Mouse (Mus musculus): ENCODE measurements around the gene Lrrc25.

Lrrc25 gene

DNA sequence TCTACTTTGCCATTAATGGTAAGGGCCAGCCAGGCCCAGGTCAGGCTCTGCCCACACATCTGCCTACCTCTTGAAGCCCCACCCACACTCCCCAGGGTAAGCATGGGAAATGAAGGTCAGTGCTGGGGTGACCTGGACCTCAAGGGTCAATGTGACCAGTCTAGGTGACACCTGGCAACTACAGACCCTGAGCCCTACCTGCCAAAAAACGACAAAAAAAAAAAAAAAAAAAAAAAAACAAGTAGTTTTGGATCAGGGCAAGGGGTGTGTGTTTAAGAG, 32.1 kb downstream of the Lrrc25 start:
- no peak for DNase-seq (ENCODE audit: low spot score)

DNA sequence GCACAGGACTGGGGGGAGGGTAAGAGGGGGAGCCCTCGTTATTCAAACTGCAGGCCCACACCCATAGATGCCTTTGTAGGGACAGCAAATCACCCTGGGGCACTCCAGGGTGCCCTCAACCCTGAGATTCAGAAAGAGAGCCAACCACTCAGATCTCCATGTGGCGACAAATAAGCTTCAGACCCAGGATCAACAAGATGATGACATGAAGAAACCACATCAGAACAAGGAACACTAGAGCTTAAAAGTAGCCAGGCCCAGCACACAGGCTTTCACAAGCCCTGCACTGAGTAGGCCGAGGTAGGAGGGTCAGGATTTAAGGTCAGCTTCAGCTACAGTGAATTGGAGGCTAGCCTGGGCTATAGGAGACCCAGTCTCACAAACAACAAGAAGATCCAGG, 33.0 kb downstream of the Lrrc25 start:
- no peak for DNase-seq (ENCODE audit: low spot score)

DNA sequence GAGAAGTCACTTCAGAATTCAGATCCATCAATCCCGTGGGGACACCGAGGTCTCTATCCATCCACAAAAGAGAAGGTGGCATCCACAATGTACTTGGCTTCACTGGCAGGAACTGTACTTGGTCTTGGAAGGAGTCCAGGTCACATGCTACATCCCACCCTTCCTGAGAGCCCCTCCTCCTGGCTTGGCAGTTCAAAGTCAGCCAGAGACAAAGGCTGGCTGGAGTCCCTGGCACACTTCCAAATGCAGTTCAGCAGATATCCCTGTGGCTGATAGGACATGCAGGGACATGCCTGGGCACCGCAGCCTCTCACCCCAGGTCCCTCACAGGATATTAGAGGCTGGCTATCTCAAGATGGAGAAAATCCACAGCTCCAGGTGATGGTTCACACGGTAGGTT, 33.4 kb downstream of the Lrrc25 start:
- DNase-seq (ENCODE audit: low spot score) = no peak

DNA sequence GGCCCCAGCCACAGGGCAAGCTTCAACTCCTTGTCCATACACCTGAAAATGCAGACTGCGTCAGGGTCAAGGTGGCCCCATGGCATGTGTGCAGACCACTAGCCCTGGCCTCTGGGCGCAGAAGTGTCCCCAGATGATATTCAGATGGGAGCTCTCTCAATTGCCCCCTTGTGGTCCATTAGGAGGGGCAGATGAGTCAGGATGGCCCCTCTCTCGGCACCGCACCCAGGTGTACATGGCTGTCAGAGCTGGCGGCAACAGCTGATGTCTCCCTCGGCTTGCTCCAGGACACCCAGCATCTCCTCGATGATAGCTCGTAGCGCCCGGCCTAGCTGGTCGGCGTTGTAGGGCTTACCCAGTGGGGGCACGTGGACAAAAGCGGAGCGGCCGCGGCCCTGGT, 34.4 kb downstream of the Lrrc25 start:
- DNase-seq (ENCODE audit: low spot score) = no peak

DNA sequence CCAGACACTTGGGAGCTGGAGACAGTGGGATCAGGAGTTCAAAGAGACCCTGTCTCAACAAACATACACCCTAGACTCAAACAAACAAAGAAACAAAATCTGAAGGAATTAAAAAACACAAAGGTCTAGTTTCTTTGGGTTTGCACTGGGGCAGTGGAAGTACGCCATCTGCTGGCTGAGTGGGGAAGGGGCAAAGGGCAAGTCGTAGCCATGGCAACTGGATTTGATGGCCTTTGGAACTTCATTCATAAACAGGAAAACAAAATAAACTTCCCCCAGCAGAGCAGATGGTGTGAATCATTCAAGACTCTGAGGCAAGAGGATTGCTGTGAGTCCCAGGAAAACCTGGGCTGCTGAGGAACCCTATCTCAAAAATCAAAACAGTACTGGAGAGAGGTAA, 37.3 kb downstream of the Lrrc25 start:
- DNase-seq (ENCODE audit: low spot score) = no peak

DNA sequence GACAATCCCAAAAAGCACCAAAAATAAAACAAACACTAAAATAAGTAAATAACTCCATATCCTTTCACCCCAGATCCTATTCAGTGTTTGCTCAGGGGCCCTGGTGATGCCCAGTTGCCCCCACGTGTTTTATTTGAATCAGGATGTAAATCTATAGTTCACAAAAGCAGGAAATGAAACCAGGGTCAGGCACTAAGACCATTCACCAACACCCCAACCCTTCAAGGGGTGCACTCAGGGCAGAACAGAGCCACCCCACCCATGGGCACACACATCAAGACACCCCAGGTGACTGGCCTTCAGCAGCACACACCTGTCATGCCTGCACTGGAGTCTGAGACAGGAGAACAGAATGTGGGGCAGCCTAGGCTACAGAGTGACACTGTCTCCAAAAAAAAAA, 38.2 kb downstream of the Lrrc25 start:
- no peak for DNase-seq (ENCODE audit: low spot score)

DNA sequence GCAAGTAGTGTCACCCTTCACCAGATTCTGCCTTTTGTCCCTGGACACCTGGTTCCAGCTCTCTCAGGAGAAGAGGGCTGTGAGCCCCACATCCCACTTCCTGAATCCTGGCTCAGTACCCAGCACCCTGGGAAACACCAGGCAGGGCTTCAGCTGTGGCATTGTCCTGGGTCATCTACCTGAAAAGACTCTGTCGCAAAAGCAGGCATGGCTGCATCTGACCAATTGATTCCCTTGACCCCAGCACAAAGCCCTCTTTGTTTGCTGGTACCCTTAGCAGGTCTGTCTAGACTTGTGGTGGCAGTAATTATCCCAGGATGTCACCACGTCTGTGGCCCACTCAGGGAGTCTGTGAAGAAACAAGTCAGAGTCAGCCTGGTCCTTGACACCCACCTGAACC, 39.5 kb downstream of the Lrrc25 start:
- no peak for DNase-seq (ENCODE audit: low spot score)

DNA sequence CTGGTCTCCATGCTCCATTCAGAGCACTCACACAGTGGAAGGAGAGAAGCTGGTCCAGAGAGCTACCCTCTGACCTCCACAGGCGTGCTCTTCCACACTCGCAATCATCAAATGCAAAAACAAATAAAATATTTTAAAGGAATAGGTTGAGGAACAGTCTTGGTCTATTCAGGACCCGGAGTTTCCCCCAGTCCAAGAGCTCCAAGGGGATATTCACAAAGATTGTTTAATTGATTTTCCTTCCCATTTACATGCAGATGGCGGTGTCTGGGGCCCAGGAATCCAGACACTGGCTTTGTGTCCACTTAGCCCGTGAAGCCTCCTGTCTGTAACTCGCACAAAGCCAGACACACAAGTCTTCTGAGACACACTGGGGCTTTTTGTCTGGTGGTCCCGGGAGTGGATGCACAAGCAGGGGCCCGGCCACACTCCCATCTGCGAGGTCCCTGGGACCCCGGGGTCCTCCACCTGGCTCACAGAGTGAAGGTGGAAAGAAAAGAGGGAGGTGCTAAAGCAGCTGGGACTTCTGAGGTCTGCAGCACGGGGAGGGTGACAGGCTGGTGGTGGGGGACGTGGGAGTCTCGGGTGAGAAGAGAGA, 40.3 kb downstream of the Lrrc25 start:
- DNase-seq (ENCODE audit: low spot score) = no peak

DNA sequence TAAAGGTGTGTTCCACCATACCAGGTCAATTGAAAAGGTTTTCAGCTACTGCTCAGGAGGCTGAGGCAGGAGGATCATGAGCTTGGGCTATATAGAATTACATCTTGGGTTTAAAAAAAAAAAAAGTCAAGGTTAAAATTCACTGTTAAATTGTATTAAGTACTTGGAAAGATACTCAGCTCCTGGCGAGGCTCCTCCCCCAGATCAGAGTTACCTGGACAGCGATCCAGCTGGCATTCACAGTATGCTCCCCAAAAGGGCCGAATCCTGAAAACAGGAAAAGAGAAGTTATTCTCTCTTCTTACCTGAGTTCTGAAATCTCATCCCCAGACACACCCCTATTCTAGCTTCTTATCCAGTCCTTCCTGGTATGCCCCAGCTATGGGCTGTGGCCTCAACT, 41.3 kb downstream of the Lrrc25 start:
- DNase-seq (ENCODE audit: low spot score) = no peak

DNA sequence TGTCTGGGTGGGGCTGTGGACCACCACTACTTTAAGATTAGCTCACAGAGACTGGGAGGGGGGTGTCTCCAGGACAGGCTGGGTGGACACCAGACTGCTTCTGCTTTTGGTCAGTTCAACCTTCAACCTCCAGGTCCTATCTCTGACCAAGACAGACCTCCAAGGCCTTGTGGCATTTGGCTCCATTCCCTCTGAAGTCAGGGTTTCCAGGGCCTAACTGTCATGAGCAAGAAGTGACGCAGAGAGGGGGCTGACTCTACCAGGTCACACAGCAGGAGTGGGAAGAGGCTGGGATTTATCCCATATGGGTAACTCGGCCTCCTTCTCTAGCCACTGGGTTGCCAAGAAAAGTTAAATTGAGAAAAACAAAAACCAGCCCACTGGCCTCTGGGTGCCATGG, 41.8 kb downstream of the Lrrc25 start:
- DNase-seq (ENCODE audit: low spot score) = no peak

DNA sequence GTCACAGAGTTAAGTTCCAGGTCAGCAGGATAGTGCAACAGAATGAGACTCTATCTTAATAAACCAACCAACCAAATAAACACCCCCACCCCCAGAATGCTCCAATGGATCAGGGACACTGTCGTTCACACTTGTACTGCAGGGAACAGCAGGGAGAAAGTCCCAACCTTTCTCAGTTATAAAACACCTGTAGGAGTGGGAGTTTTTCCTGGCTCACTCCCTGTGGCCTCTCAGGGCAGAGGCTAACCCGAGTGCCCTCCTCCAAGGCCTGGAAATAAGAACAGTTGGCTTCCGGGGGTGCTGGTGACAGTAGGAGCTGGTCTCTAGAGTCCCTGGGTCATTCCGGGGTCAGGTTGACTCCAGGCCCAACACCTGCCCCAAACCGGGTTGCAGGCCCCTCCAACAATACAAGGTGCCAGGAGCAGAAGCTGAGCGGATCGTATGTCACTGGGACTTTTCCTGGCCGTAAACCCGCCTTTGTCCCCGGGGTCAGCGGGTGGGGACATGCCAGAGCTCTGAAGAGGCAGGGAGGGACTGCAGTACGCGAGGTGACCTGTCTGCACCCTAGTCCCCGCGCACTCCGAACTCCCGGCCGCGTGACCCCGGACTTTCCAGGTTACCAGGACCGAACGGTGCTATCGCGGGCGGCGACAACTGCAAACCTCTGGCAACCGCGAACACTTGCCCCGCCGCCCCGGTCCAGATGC, 43.1 kb downstream of the Lrrc25 start:
- no peak for DNase-seq (ENCODE audit: low spot score)

DNA sequence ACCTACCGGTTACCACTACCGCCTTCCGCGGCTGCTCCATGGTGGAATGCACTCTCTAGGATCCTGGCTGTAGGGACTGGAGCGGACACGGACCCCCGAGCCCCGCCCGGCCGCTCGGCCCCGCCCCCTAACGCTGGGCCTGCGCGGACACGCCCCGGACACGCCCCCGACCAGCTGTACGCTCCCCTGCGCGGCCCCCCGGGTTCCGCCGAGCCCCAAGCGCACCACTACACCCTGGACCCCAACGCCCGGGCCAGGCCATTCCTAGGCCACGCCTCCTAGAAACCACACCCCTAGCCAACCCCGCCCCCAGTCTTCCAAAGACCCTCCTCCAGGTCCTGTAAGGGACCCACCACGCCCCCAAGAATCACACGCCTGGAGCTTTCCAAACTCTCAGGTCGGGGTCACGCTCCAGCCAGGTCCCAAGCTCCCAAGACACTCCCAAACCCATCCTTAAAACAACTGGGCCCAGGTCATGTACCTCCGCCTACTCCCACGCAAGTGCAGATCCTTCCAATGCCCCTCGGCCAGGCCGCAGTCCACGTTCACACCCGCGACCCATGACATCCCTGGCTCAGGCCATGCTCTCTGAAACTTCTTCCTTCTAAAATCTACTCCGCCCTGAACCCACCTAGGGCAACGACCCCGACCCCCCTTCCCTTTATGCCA, 43.8 kb downstream of the Lrrc25 start:
- peak; percentile 81 for DNase-seq (ENCODE audit: low spot score)

DNA sequence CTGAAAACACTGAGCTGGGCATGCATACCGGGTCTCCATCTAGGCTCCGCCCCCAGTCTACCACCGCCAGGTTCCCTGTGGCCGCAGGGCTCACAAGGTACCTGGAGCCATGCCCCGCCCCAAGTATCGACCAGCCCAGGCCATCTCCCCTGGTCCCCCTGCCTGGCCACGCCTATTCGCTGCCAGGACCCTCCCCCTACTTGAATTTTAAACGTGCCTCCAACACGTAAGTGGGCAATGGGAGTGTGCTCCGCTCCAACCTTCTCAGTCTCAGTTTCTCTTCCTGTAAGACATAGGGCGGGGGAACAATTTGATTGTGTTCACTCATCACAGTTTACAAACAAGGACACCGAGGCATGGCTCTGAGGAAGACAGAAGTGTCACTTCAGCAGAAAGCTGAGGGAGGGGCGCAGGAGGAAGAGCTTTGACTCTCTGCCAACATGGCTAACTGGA, 44.3 kb downstream of the Lrrc25 start, which contains the start of gene Pgpep1:
TSS of gene Pgpep1 (minus strand) at position 116 of the 453 bp plus-strand sequence.
- DNase-seq (ENCODE audit: low spot score) = no peak

DNA sequence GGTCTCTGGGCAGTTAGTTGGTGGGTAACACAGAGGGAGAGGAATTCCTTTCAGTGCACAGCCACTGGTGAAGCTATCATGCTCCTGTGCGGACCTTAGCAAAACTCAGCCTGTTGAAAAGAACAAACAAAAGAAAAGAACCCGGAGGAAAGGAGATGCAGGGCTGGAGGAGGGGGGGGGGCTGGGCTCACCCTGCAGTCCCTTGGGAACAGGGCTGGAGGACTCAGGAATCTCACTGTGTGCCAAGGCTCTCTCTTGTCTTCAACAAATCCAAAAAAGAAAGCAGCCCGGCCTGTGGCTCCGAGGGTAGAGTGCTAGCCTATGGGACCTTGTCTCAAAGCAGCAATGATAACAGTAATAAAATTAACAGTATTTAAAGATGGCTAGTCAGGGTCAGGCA, 47.7 kb downstream of the Lrrc25 start:
- no peak for DNase-seq (ENCODE audit: low spot score)

DNA sequence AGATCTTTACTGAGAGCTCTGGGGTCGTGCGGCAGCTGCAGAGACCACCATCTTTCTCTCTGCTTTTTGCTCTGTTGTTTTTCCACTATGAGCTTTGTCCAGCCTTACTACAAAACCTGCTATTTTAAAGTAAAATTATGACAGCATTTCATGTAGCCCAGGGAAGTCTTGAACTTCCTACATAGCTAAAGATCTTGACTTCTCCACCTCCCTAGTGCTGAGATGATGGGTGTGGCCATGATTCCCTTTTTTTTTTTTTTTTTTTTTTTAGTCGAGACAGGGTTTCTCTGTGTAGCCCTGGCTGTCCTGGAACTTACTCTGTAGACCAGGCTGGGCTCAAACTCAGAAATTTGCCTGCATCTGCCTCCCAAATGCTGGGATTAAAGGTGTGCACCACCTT, 48.7 kb downstream of the Lrrc25 start:
- no peak for DNase-seq (ENCODE audit: low spot score)

DNA sequence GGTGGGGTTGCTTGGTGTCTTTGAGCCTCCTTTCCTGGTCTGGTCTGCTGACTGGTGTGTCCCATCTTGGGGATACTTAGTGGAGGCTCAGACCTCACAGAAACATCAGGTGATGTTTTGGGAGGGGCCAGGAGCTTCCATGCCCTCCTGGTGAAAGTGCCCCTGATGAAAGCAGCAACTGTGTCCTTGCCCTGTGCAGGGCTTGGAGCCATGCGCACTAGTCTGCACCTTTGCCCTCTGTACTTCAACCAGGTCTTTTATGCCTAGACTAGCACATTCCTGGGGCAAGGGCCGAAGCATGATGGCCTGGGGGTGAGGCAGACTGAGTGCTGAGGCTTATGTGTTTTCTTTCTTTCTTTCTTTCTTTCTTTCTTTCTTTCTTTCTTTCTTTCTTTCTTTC, 49.6 kb downstream of the Lrrc25 start:
- no peak for DNase-seq (ENCODE audit: low spot score)

DNA sequence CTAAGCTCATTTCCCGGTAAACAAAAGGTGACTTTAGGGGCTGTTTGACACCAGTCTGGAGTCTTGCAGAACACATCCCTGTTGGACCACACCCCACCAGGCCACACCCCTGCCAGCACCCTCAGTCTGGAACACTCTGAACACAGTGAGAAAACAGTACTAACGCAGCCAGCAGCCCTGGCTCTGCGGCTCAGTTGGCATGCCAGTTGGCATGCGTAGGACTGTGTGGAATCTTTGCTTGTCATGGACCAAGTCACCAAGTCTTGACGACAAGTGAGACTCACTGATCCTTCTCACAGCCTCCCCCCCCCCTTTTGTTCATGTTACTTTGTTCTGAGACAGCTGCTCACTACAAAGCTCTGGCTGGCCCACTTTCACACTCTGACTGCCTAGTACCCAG, 51.1 kb downstream of the Lrrc25 start:
- DNase-seq (ENCODE audit: low spot score) = no peak
